Mouse (Mus musculus) lung, adult 2 months (tissue): ENCODE measurements around the gene Aloxe3.

Source experiments
- CTCF ChIP-seq: fragments of 200-500 bp; IDR thresholded peaks from 2 replicates; pipeline ENCODE4 v1.5.1; 2011; ENCODE audit warnings: mild to moderate bottlenecking, low read length, control low read depth; ENCODE audit not compliant: insufficient read depth
- POLR2A ChIP-seq: fragments of 200-500 bp; IDR thresholded peaks from 2 replicates; pipeline ENCODE4 v1.6.1; 2011; ENCODE audit warnings: low read depth, mild to moderate bottlenecking, control low read depth, low read length, borderline replicate concordance; ENCODE audit errors: extremely low read depth

DNA sequence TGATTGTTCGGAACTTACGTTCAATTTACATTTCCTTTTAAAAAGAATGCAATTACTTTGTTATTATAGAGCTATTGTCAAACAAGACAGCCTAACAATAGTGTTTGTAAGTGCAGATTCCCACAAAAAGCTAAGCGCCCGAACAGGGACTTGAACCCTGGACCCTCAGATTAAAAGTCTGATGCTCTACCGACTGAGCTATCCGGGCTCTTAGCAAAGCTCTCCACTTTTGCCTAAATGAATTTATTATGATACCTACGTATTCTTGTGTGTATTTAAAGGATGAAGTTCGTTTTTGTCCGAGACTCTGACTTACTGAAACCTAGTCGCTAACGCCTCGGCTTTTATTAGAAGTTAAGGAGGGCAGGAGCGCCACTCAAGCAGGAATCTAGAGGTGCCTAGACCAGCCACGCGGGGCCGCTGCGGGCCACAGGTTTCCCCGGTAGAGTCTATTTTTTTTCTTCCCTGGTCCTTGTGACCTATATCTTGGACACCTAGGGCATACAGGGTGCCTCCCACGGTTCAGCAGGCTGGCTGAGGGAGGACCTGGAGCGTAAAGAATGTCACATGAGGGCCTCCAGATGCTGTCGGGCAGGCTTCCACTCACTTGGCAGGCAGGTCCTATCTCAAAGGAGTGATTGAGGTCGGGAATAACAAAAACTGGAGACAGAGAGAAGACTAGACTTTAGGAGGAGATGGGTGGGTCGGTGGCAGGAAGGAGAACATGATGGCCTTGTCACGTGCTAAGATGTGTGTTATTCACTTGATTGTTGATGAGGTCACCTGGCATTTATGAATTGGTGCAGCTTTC lies 450 bp upstream of the Aloxe3 start:
- TF ChIP-seq POLR2A (no peak), CTCF (0 out of 2 replicates have a peak, but pooled peaks have one; percentile 20)
